Mouse (Mus musculus) yolk sac, embryonic 10.5 days (tissue): ENCODE measurements around the gene E2f3.

Experiments
- DNase-seq: peaks from one replicate; pipeline ENCODE4 v3.0.0-alpha.2; 2017; ENCODE audit warnings: low spot score

The E2f3 gene

DNA sequence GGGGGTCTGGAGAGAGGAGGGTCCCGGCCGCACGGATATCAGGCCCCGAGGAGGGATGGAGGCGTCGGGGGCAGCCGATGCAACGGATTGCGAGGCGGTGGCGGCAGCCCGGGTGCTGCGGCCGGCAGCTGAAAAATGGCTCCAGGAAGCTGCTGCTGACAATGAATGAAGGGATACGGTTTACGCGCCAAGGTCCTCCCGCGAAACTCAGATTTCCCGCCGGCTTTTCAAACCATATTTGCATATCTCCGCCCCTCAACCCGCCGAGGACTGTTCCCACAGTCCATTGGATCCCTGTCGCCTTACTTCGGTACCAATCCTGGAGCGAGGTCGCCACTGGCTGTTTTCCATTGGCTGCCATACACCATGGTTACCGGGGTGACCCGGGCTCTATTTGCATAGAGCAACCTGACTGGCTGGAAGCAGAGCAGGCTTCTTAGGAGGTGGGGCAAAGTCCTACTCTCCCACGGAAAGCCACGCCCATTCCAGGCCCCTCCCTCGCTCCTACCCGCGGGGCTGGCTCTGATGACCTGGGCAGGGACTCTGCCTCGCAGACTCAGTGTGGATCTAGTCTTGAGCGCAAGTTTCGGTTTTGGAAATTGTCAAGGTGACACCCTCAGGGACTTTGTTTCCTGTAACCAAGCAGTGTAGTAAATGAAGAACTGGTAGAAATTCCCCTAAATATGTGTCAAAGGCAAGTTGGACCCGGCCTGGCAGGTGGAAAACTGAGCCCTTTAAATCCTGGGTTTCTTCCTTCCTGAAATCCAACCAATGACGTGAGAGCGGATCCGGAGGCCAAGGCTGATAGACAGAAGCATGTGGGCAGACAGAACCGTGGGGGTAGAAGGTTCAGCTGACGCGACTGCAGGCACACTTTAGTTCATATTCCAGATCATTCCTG lies at the start of gene E2f3:
TSS of gene E2f3 (minus strand) at position 209 of the 901 bp plus-strand sequence.
- peak; percentile 99 for DNase-seq

DNA sequence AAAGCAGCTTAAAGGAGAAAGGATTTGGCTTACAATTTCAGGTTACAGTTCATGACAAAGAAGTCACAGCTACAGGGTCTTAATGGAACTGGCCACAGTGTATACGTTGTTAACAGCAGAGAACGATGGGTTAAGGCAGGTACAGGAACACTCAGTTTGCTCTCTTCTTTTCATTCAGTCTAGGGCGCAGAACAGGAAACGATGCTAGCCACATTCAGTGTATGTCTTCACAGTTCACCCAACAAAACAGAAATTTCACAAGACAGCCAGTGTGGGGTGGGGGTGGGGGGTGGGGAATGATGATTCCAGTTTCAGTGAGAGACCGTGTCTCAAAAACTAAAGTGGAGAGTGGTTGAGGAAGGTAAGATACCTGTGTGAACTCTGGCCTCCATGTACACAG lies 48.7 kb upstream of the E2f3 start:
- DNase-seq = no peak

DNA sequence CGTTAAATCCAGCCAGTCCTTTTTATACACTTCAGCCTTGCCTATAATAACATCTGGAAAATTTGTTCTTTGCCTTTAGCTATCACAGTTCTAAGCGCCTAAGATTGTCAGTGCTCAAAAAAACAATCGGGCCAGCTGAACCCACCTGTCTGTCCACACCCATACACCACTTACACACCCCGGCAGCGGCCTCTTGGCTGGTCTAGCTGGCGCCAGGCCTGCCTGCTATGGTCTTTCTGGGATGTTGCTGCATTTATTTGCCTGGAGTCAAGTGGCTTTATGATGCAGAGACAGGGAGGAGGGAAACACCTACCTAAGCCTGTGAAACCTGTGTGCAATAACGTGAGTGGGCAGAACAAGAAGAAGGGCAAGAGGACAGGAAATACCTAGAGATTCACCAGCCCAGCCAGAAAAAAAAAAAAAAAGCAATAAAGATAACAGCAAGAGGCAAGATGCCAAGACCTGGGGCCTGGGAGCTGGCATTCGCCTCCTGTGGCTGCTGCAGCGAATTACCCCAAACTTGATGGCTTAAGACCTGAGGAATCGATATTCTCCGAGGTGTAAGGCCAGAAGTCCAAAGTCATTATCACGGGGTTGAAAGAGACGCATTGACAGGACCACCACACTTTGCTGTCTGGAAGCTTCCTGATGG lies 45.9 kb upstream of the E2f3 start:
- DNase-seq = no peak

DNA sequence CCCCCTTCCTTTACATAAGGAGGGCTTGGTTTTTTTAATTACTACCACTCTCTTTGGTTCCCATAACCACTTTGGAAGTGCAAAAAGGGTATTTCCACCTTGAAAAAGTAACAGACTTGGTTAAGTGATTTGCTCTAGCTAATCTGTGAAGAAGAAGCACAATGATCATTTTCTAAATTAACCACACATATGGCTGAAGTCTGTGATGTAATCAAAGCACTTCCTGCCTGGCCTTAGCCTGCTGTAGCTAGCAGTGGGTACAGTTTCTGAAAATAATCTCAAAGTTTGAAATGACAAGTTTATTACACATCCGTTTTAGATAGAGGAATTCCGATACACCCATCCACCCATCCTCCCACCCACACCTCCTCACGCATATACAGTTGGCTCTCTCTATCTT lies 42.0 kb upstream of the E2f3 start:
- DNase-seq = no peak

DNA sequence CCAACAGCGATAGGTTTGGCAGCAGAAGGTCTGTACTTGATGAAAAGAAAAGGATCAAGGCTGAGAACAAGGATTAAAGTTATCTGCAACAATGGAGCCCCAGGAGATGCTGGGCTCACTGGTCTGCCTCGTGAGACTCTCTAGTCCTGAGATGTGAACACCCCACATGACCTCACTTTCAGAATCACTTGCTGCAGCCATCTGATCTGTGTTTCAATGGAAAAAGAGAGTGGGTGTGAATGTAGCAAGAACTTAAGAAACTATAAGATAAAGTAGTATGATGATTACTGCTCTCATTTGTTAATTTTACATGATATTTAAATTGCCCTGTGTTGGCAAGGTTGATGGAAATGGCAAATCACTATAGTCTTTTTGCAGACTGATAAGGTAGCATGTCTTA lies 36.6 kb upstream of the E2f3 start:
- no peak for DNase-seq

- DNase-seq = no peak
These were observed 32.7 kb upstream of the E2f3 start for GRCm38 (mm10) chr13:30018573-30018972.

DNA sequence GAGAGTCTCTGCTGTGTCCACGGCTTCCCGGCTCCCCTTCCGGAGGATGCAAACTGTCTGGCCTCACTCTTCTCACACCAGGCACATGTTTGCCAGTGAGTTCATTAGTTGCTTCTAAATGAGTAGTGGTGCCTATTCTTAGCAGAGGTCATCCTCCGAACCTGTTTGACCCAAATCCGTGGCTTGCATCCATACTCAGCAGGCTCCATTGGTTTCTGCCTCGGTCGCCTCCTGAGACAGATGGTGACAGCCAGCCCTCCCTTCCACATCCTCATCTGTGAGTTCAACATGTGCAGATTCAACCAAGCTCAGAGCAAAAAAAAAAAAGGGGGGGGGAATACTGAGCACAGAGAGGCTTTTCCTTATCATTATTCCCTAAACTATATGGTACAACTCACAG lies 31.7 kb upstream of the E2f3 start:
- no peak for DNase-seq

GRCm38 (mm10) chr13:30014576-30014975 lies 28.7 kb upstream of the E2f3 start:
- DNase-seq = no peak

DNA sequence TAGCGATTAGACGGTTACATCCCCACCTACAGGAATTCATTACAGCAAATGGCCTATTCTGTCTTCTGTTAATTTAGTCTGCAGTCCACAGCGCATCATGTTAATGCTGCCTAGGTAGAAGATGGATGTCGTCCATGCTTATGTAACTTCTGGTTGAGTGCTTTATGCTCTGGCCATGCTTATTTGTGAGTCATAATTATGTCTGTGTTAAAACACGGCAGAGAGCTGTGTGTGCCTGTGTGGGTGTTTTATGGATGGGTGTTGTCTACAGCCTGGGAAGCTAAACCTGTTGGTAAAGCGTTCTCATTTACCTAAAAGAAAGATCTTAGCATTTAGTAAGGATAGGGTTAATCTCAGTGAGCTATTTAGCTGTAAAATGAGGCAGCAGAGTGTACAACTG lies 26.4 kb upstream of the E2f3 start:
- DNase-seq = no peak

DNA sequence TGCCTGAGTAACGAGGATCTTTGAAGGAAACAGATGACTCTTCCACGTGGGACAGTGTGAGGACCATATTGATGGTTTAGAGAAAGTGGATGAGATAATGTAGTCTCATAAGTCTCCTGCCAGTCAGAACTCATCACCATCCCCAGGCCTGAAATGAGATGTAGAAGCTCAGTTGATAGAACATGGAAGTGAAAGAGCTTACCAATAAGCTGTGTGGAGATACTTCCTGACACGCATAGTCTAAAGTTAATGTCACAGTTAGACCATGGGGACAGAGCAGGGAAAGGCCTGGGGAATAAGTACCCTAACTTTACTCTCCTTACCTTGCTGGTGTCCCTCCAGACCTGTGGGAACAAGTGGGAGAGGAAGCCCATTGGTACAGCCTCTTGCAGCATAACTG lies 22.9 kb upstream of the E2f3 start:
- no peak for DNase-seq

DNA sequence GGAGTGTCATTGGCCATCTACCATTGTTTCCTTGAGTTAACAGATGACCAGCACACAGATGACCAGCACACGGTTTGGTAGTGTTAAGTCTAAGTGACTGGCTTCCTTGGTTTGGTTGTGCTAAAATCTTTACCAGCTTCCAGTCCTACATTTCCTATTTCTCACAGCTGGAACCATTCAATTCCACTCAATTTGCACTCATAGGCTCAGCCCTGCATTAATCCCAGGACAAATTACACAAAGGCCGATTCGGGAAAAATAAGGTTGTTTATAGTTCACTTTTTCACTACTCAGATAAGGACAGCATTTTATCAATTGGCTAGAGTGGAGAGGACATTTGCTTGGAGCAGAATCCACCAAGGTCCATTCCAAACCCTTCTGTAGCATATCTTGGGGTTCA lies 19.6 kb upstream of the E2f3 start:
- DNase-seq = no peak

- DNase-seq = no peak
These were observed 19.0 kb upstream of the E2f3 start for GRCm38 (mm10) chr13:30004849-30005248.

- DNase-seq = no peak
These were observed 17.3 kb upstream of the E2f3 start for GRCm38 (mm10) chr13:30003169-30003568.

GRCm38 (mm10) chr13:30001041-30001440 lies 15.2 kb upstream of the E2f3 start:
- no peak for DNase-seq

- no peak for DNase-seq
These were observed 2.1 kb upstream of the E2f3 start for GRCm38 (mm10) chr13:29987956-29988355.

DNA sequence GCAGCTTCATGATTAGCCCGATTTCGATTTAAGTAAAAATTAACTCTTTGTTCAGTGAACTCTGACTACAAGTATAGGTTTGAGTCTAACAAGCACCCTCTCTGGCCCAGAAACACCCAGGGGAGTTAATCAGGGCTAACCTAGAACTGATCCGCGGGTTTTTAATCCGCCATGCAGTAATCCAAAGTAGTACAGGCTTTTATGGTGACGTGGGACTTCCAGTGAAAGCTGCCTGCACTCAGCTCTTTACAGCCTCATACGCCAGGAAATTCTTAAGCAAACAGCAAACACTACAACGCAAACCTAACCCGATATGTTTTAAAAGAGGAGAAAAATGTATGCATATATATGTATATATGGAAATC lies 875 bp upstream of the E2f3 start:
- DNase-seq = no peak

DNA sequence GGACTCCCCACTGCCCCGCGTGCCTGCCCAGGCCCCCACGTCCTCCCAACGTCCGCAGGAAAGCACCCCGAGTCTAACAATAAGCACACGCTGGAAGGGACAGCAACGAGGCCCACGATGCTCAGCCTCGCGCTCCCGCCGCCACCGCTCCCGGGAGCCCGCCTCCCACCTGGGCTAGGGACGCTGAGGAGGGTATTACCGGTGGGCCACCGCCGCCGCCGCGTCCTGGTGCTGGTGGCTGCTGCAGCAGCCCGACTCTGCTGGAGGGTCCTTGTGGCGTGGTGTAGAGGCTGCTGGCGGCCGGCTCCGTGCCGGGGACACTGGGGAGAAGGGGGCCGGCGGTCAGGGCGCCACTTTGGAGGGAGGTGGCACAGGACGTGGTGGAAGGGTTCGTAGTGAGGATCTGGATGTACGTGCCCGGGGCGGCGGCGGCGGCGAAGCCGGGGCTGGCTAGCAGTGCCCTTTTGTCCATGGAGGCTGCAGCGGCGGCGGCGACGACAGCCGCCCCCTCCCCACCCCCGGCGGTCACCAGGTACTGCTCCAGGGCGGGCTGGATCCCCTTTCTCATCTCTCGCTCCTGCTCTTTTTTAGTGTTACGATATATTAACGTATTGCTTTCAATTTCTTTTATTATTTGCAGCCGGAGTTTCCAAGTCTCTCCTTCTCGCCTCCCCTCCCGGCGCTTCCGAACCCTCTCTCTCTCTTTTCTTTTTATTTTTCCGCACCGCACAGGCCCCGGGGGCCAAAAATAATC lies 585 bp downstream of the E2f3 start:
- DNase-seq = peak; percentile 75

- peak; percentile 92 for DNase-seq
These were observed 1.4 kb downstream of the E2f3 start for GRCm38 (mm10) chr13:29984286-29985100.

DNA sequence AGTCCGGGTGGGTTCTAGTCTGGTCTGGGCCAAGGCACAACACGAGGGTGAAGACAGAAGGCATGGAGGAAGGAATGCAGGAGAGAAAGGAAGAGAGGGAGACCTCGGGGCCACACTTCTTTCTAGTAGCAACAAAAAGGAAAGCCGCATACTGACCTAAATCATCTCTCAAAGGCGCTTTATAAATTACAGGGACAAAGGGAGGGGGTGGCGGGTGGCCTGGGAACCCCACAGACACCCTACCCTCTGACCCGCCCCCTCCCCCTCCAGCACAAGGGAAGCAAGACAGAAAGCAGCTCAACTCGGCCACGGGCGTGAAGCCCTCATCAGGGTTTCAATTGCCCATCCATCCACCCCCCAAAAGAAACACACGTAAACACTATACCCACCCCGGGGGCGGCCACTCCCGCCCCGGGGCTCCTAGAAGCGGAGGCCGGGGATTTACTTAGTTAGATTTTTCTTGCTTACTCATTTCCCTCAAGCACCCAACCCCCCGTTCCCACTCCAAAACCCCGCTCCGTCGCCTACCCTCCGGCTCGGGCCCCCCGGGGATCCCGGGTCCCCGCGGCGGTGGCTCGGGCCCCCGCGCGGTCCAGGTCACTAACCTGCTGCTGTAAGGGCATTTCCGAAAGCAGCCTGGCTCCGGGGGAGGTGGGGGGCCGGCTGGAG lies 2.2 kb downstream of the E2f3 start:
- DNase-seq = peak; percentile 50

DNA sequence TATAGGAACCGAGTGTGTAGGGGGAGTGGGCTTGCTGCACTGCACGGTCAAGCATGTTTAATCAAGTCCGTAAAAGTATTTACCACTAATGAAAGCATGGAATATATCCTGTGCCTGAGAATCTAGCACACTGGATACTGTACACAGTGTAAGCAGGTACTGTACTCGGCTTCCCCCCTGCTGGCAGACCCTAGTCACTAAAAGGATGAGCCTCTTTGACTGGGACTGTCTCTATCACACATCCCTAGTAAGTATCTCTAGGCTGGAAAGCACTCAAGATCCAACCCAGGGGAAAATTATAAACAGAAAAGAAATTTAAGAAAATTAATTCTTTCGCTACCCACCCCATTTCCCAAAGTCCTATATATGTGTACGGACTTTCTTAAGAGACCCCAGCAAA lies 2.8 kb downstream of the E2f3 start:
- no peak for DNase-seq

DNA sequence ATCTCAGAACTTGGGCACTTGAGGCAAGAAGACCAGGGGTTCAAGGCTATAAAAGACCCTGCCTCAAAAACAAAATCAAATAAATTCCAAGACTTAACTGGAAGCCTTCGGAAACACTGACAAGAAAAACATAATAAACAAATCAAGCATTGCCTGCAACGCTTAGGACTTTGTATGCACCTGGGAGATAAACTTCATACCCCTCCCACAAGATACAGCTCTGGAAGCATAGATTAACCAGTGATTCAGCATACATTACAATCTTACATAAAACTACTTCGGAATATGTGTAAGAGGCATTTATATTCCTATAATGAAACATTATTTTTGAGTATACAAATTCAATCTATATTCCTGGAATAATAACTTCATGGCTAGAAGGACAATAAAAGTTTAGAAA lies 3.5 kb downstream of the E2f3 start:
- DNase-seq = no peak
